Mouse (Mus musculus): Measurements from ENCODE around the gene Klhl6. TPM values are rescaled to one million over a fixed set of nuclear protein-coding genes. Genes with fewer than 3 reads are reported as not detected.

Gene Klhl6
- total and polyA plus RNA-seq, 3 experiments = 39.2 to 66.8 (median 65.0) TPM

GRCm38 (mm10) chr16:19920823-19921222 lies 62.0 kb downstream of the Klhl6 start:
- in situ Hi-C loops (cut with MboI; ENCODE audit: low pct_ligation_motif_present, low pct_unique_long_range_greater_than_20kb, low sequenced_read_pairs) (no loop called here), dilution Hi-C loops (cut with MboI; ENCODE audit: extremely low pct_ligation_motif_present, extremely low pct_unique_long_range_greater_than_20kb, low sequenced_read_pairs) (no loop called here)

GRCm38 (mm10) chr16:19918286-19918685 lies 64.6 kb downstream of the Klhl6 start:
- Histone ChIP-seq H3K27ac (ENCODE audit: insufficient read depth, low read depth) (no peak overlapping the region), H3K9me3 (replicated peaks; ENCODE audit: low read length) (no peaks in the 10 kb centered on the region), H3K27me3 (replicated peaks) (peaks cover 2% of the 10 kb centered on the region), H3K9ac (ENCODE audit: insufficient read depth, low read depth) (no peak overlapping the region), H3K79me2 (replicated peaks; ENCODE audit: control insufficient read depth, extremely low read depth, insufficient read depth, poor library complexity, severe bottlenecking) (no peaks in the 10 kb centered on the region), H3K4me2 (ENCODE audit: insufficient read depth, low read depth, poor library complexity, severe bottlenecking) (no peak overlapping the region), H3K4me3 (replicated peaks in 1 of 3; ENCODE audit: low read depth in 2 of 3, low read length in 2 of 3, poor library complexity in 1 of 3) (no peak overlapping the region), H3K36me3 (replicated peaks in 1 of 2; ENCODE audit: control insufficient read depth in 1 of 2, insufficient read depth in 1 of 2, low read length in 1 of 2) (no peaks in the 10 kb centered on the region), H3K4me1 (ENCODE audit: control insufficient read depth in 1 of 2, insufficient read depth in 2 of 2) (peaks cover 0 to 16% of the 10 kb centered on the region in 2 experiments; a peak in 2 of 4 replicates)
- dilution Hi-C loops (cut with MboI; ENCODE audit: extremely low pct_ligation_motif_present, extremely low pct_unique_long_range_greater_than_20kb, low sequenced_read_pairs) = no loop called here
- in situ Hi-C loops (cut with MboI; ENCODE audit: low pct_ligation_motif_present, low pct_unique_long_range_greater_than_20kb, low sequenced_read_pairs) = no loop called here
- TF ChIP-seq SIN3A (IDR thresholded peaks at IDR 0.05; ENCODE audit: low read length) (no peak), JUN (IDR thresholded peaks at IDR 0.05; ENCODE audit: insufficient read depth, low read depth, low read length) (no peak), KAT2A (IDR thresholded peaks at IDR 0.05; ENCODE audit: insufficient replicate concordance, low read length) (no peak), IRF4 (IDR thresholded peaks at IDR 0.05; ENCODE audit: low read depth, low read length) (no peak), ELF1 (IDR thresholded peaks at IDR 0.05; ENCODE audit: low read depth, low read length) (no peak), ZNF384 (IDR thresholded peaks at IDR 0.05; ENCODE audit: low read depth, low read length) (no peak), PAX5 (IDR thresholded peaks at IDR 0.05; ENCODE audit: low read length) (no peak), TCF12 (IDR thresholded peaks at IDR 0.05; ENCODE audit: low read depth, low read length) (no peak), RAD21 (IDR thresholded peaks at IDR 0.05; ENCODE audit: low read depth, low read length) (no peak), CTCF (conservative IDR thresholded peaks at IDR 0.05 in 1 of 2, IDR thresholded peaks at IDR 0.05 in 1 of 2; ENCODE audit: low read depth in 2 of 2, low read length in 2 of 2) (no peak), RCOR1 (conservative IDR thresholded peaks at IDR 0.05; ENCODE audit: low read depth, low read length) (no peak), USF1 (IDR thresholded peaks at IDR 0.05; ENCODE audit: low read depth, low read length) (no peak)
- DNase-seq (ENCODE audit: extremely low read depth) = no peak

More at GRCm38 (mm10) chr16:19920823-19921222, 62.0 kb downstream of the Klhl6 start:
- Histone ChIP-seq H3K27ac (ENCODE audit: insufficient read depth, low read depth) (no peak overlapping the region), H3K4me1 (ENCODE audit: control insufficient read depth in 1 of 2, insufficient read depth in 2 of 2) (peaks cover 0 to 3% of the 10 kb centered on the region in 2 experiments; a peak in 2 of 4 replicates), H3K36me3 (replicated peaks in 1 of 2; ENCODE audit: control insufficient read depth in 1 of 2, insufficient read depth in 1 of 2, low read length in 1 of 2) (no peaks in the 10 kb centered on the region), H3K9ac (ENCODE audit: insufficient read depth, low read depth) (no peak overlapping the region), H3K79me2 (replicated peaks; ENCODE audit: control insufficient read depth, extremely low read depth, insufficient read depth, poor library complexity, severe bottlenecking) (no peaks in the 10 kb centered on the region), H3K4me3 (replicated peaks in 1 of 3; ENCODE audit: low read depth in 2 of 3, low read length in 2 of 3, poor library complexity in 1 of 3) (no peak overlapping the region), H3K9me3 (replicated peaks; ENCODE audit: low read length) (no peaks in the 10 kb centered on the region), H3K27me3 (replicated peaks) (peaks cover 2% of the 10 kb centered on the region), H3K4me2 (ENCODE audit: insufficient read depth, low read depth, poor library complexity, severe bottlenecking) (no peak overlapping the region)
- no peak for DNase-seq (ENCODE audit: extremely low read depth)
- no peak for TF ChIP-seq USF1 (IDR thresholded peaks at IDR 0.05; ENCODE audit: low read depth, low read length)
- TF ChIP-seq NRF1 (IDR thresholded peaks at IDR 0.05; ENCODE audit: low read depth, low read length) = no peak
- TF ChIP-seq RAD21 (IDR thresholded peaks at IDR 0.05; ENCODE audit: low read depth, low read length) = no peak
- no peak for TF ChIP-seq HCFC1 (IDR thresholded peaks at IDR 0.05; ENCODE audit: low read depth, low read length)
- no peak for TF ChIP-seq JUN (IDR thresholded peaks at IDR 0.05; ENCODE audit: insufficient read depth, low read depth, low read length)
- TF ChIP-seq TCF12 (IDR thresholded peaks at IDR 0.05; ENCODE audit: low read depth, low read length) = no peak
- no peak for TF ChIP-seq UBTF (IDR thresholded peaks at IDR 0.05; ENCODE audit: low read depth, low read length)
- no peak for TF ChIP-seq MEF2A (IDR thresholded peaks at IDR 0.05; ENCODE audit: borderline replicate concordance, low read depth, low read length)
- no peak for TF ChIP-seq CTCF (conservative IDR thresholded peaks at IDR 0.05 in 1 of 2, IDR thresholded peaks at IDR 0.05 in 1 of 2; ENCODE audit: low read depth in 2 of 2, low read length in 2 of 2)
